Mouse (Mus musculus) kidney, embryonic 15.5 days (tissue): Measurements from ENCODE around the gene Mapk8ip2. TPM values are rescaled to one million over a fixed set of nuclear protein-coding genes. Genes with fewer than 3 reads are reported as not detected.

Experiments used
- ATAC-seq: fragments of 200-750 bp; cut with Nextera tagmentation; replicated peaks from 2 replicates; pipeline ENCODE4 v1.8.0; 2017; ENCODE audit warnings: moderate TSS enrichment; ENCODE audit not compliant: low FRiP score
- H3K27ac ChIP-seq: fragments of 300-500 bp; sonication (generic); 2 replicates; pipeline ENCODE4 v1.5.1; 2015; ENCODE audit warnings: mild to moderate bottlenecking, inconsistent platforms
- H3K27me3 ChIP-seq: fragments of 300-500 bp; sonication (generic); 2 replicates; pipeline ENCODE4 v1.6.1; 2015; ENCODE audit warnings: inconsistent platforms
- H3K36me3 ChIP-seq: fragments of 300-500 bp; sonication (generic); 2 replicates; pipeline ENCODE4 v1.6.1; 2015; ENCODE audit warnings: inconsistent platforms
- H3K4me1 ChIP-seq: fragments of 300-500 bp; sonication (generic); 2 replicates; pipeline ENCODE4 v1.6.1; 2015; ENCODE audit warnings: inconsistent platforms
- H3K4me2 ChIP-seq: fragments of 300-500 bp; sonication (generic); 2 replicates; pipeline ENCODE4 v1.6.1; 2015; ENCODE audit warnings: moderate library complexity, mild to moderate bottlenecking, inconsistent platforms
- H3K4me3 ChIP-seq: fragments of 300-500 bp; sonication (generic); replicated peaks from 2 replicates; pipeline ENCODE4 v1.5.1; 2015; ENCODE audit warnings: mild to moderate bottlenecking, inconsistent platforms
- H3K9ac ChIP-seq: fragments of 300-500 bp; sonication (generic); 2 replicates; pipeline ENCODE4 v1.6.1; 2015; ENCODE audit warnings: mild to moderate bottlenecking, inconsistent platforms
- H3K9me3 ChIP-seq: fragments of 300-500 bp; sonication (generic); replicated peaks from 2 replicates; pipeline ENCODE4 v1.6.1; 2016; ENCODE audit warnings: inconsistent platforms
- WGBS: fragments of 180-500 bp; shearing (Covaris S2); methylation state at CpG from one replicate; pipeline ENCODE4 v1.1.7; 2015; ENCODE audit warnings: mixed read lengths; 5-methylcytosine and 5-hydroxymethylcytosine counted together
- polyA plus RNA-seq: library from polyadenylated mRNA; unstranded; fragments of >200 nt; fragmentation: Nextera tagmentation; extraction: Ambion mirVana; gene quantifications from 2 replicates; pipeline ENCODE4 v1.2.1, GENCODE M21; 2015

Gene Mapk8ip2
- polyA plus RNA-seq, result 0.77 and 1.7 TPM in 2 replicates

GRCm38 (mm10) chr15:89453865-89454478 is at the start of gene Mapk8ip2:
Mapk8ip2 (plus strand) TSS chr15:89453913.
- no peak within 1 kb of the TSS for H3K9ac ChIP-seq
- peak; percentile 26; the same call in 1 of the 2 replicates for ATAC-seq

GRCm38 (mm10) chr15:89404831-89405623 is 48.7 kb upstream of the Mapk8ip2 start:
- Histone ChIP-seq H3K4me3 (no peak overlapping the region), H3K36me3 (no peaks in the 10 kb centered on the region), H3K27ac (no peak overlapping the region), H3K27me3 (no peaks in the 10 kb centered on the region), H3K9ac (no peak overlapping the region), H3K9me3 (peaks cover 6% of the 10 kb centered on the region; the same call in 1 of the 2 replicates), H3K4me1 (no peaks in the 10 kb centered on the region), H3K4me2 (no peak overlapping the region)
- 81% methylated on average over 10 of the region's 10 CpGs for WGBS
- no peak for ATAC-seq

More at GRCm38 (mm10) chr15:89453865-89454478, at the start of gene Mapk8ip2:
- WGBS, result under 1% methylated on average over 53 of the region's 53 CpGs
- no peaks in the 10 kb centered on the region for H3K9me3 ChIP-seq
- peaks cover 13% of the 10 kb centered on the region for H3K4me1 ChIP-seq
- H3K4me2 ChIP-seq, result peak within 1 kb of the TSS; percentile 96
- H3K27me3 ChIP-seq, result peaks cover 30% of the 10 kb centered on the region
- no peaks in the 10 kb centered on the region for H3K36me3 ChIP-seq
- no peak within 1 kb of the TSS for H3K27ac ChIP-seq
- peak within 1 kb of the TSS; percentile 50 for H3K4me3 ChIP-seq

- Histone ChIP-seq H3K4me1 (no peaks in the 10 kb centered on the region), H3K4me2 (no peak overlapping the region), H3K9me3 (peaks cover 7% of the 10 kb centered on the region; the same call in 1 of the 2 replicates), H3K4me3 (no peak overlapping the region), H3K9ac (no peak overlapping the region), H3K27me3 (no peaks in the 10 kb centered on the region), H3K36me3 (no peaks in the 10 kb centered on the region), H3K27ac (no peak overlapping the region)
- no peak for ATAC-seq
These were observed 47.0 kb upstream of the Mapk8ip2 start for GRCm38 (mm10) chr15:89406691-89407090.

GRCm38 (mm10) chr15:89410118-89410517 is 43.6 kb upstream of the Mapk8ip2 start, which contains the start of gene Syce3:
Syce3 (minus strand) TSS chr15:89410503.
- WGBS, result 87% methylated on average over 20 of the region's 24 CpGs
- Histone ChIP-seq H3K27ac (no peak within 1 kb of the TSS), H3K4me2 (no peak within 1 kb of the TSS), H3K36me3 (no peaks in the 10 kb centered on the region), H3K4me3 (no peak within 1 kb of the TSS), H3K4me1 (no peaks in the 10 kb centered on the region), H3K27me3 (no peaks in the 10 kb centered on the region), H3K9me3 (peaks cover 7% of the 10 kb centered on the region; the same call in 1 of the 2 replicates), H3K9ac (no peak within 1 kb of the TSS)
- 0 out of 2 replicates have a peak, but pooled peaks have one; percentile 36 for ATAC-seq

GRCm38 (mm10) chr15:89415282-89415681 is 38.4 kb upstream of the Mapk8ip2 start:
- no peak for ATAC-seq
- WGBS, result 85% methylated on average over 8 of the region's 8 CpGs
- no peak overlapping the region for H3K9ac ChIP-seq
- H3K9me3 ChIP-seq, result no peaks in the 10 kb centered on the region
- H3K27ac ChIP-seq, result no peak overlapping the region
- H3K4me1 ChIP-seq, result no peaks in the 10 kb centered on the region
- H3K4me2 ChIP-seq, result no peak overlapping the region
- H3K4me3 ChIP-seq, result no peak overlapping the region
- H3K27me3 ChIP-seq, result no peaks in the 10 kb centered on the region
- peaks cover 21% of the 10 kb centered on the region for H3K36me3 ChIP-seq

GRCm38 (mm10) chr15:89421938-89422337 is 31.8 kb upstream of the Mapk8ip2 start:
- peaks cover 7% of the 10 kb centered on the region for H3K4me1 ChIP-seq
- H3K27me3 ChIP-seq, result no peaks in the 10 kb centered on the region
- no peak overlapping the region for H3K4me3 ChIP-seq
- H3K9ac ChIP-seq, result no peak overlapping the region
- WGBS, result 87% methylated on average over 9 of the region's 9 CpGs
- H3K4me2 ChIP-seq, result no peak overlapping the region
- H3K27ac ChIP-seq, result no peak overlapping the region
- H3K9me3 ChIP-seq, result no peaks in the 10 kb centered on the region
- peaks cover 34% of the 10 kb centered on the region for H3K36me3 ChIP-seq
- ATAC-seq, result no peak

- peaks cover 32% of the 10 kb centered on the region for H3K36me3 ChIP-seq
- H3K9me3 ChIP-seq, result no peaks in the 10 kb centered on the region
- ATAC-seq, result no peak
- 86% methylated on average over 8 of the region's 8 CpGs for WGBS
- no peak overlapping the region for H3K4me2 ChIP-seq
- no peaks in the 10 kb centered on the region for H3K27me3 ChIP-seq
- H3K9ac ChIP-seq, result no peak overlapping the region
- peaks cover 16% of the 10 kb centered on the region for H3K4me1 ChIP-seq
- no peak overlapping the region for H3K4me3 ChIP-seq
- H3K27ac ChIP-seq, result no peak overlapping the region
These were observed 29.1 kb upstream of the Mapk8ip2 start for GRCm38 (mm10) chr15:89424621-89425020.

GRCm38 (mm10) chr15:89425711-89426121 is 28.0 kb upstream of the Mapk8ip2 start, which contains the start of gene Cpt1b:
Cpt1b (minus strand) TSS chr15:89425863.
- no peak for ATAC-seq
- H3K36me3 ChIP-seq, result peaks cover 27% of the 10 kb centered on the region
- no peaks in the 10 kb centered on the region for H3K9me3 ChIP-seq
- no peak within 1 kb of the TSS for H3K9ac ChIP-seq
- no peaks in the 10 kb centered on the region for H3K27me3 ChIP-seq
- WGBS, result 31% methylated on average over 6 of the region's 6 CpGs
- H3K4me2 ChIP-seq, result peak within 1 kb of the TSS; percentile 45
- no peak within 1 kb of the TSS for H3K4me3 ChIP-seq
- peaks cover 23% of the 10 kb centered on the region for H3K4me1 ChIP-seq
- no peak within 1 kb of the TSS for H3K27ac ChIP-seq

GRCm38 (mm10) chr15:89426716-89427115 is 27.0 kb upstream of the Mapk8ip2 start:
- no peak overlapping the region for H3K4me2 ChIP-seq
- no peak overlapping the region for H3K27ac ChIP-seq
- H3K9ac ChIP-seq, result no peak overlapping the region
- H3K9me3 ChIP-seq, result no peaks in the 10 kb centered on the region
- H3K27me3 ChIP-seq, result no peaks in the 10 kb centered on the region
- WGBS, result 95% methylated on average over 10 of the region's 10 CpGs
- peaks cover 27% of the 10 kb centered on the region for H3K4me1 ChIP-seq
- no peak for ATAC-seq
- peaks cover 27% of the 10 kb centered on the region for H3K36me3 ChIP-seq
- H3K4me3 ChIP-seq, result no peak overlapping the region

- Histone ChIP-seq H3K27me3 (no peaks in the 10 kb centered on the region), H3K27ac (no peak overlapping the region), H3K4me2 (peak overlapping the region; percentile 94), H3K9me3 (no peaks in the 10 kb centered on the region), H3K4me3 (peak overlapping the region; percentile 92), H3K36me3 (peaks cover 27% of the 10 kb centered on the region), H3K4me1 (peaks cover 27% of the 10 kb centered on the region), H3K9ac (peak overlapping the region; percentile 81)
- ATAC-seq, result no peak
- WGBS, result 85% methylated on average over 19 of the region's 19 CpGs
These were observed 25.4 kb upstream of the Mapk8ip2 start for GRCm38 (mm10) chr15:89428136-89428790.

- Histone ChIP-seq H3K4me2 (peak overlapping the region; percentile 94), H3K27me3 (no peaks in the 10 kb centered on the region), H3K4me3 (peak overlapping the region; percentile 92), H3K27ac (peak overlapping the region; percentile 99), H3K36me3 (peaks cover 27% of the 10 kb centered on the region), H3K9ac (peak overlapping the region; percentile 81), H3K9me3 (no peaks in the 10 kb centered on the region), H3K4me1 (peaks cover 27% of the 10 kb centered on the region)
- peak; percentile 57 for ATAC-seq
- 5% methylated on average over 22 of the region's 22 CpGs for WGBS
These were observed 24.8 kb upstream of the Mapk8ip2 start for GRCm38 (mm10) chr15:89428821-89429351.
